Mouse (Mus musculus) cerebellum, adult 2 months (tissue): ENCODE results near the gene Rtf2.

Source experiments
- CTCF ChIP-seq: fragments of 200-500 bp; IDR thresholded peaks from 2 replicates; pipeline ENCODE4 v1.5.1; 2011; ENCODE audit warnings: low read depth, mild to moderate bottlenecking, control low read depth, low read length, moderate library complexity, borderline replicate concordance; ENCODE audit not compliant: insufficient read depth
- POLR2A ChIP-seq: fragments of 200-500 bp; IDR thresholded peaks from 2 replicates; pipeline ENCODE4 v1.6.1; 2011; ENCODE audit warnings: low read length, control low read depth, borderline replicate concordance; ENCODE audit not compliant: insufficient read depth

- TF ChIP-seq POLR2A: no peak
- no peak for TF ChIP-seq CTCF
Measured at GRCm38 (mm10) chr2:172437371-172437952, 2.9 kb upstream of the Rtf2 start.
